Mouse (Mus musculus): ENCODE measurements around the gene Egfem1. TPM values are rescaled to one million over a fixed set of nuclear protein-coding genes. Genes with fewer than 3 reads are reported as not detected.

Egfem1 gene
- polyA plus RNA-seq, 1 experiment from 2014 or later = 1.3 TPM

DNA sequence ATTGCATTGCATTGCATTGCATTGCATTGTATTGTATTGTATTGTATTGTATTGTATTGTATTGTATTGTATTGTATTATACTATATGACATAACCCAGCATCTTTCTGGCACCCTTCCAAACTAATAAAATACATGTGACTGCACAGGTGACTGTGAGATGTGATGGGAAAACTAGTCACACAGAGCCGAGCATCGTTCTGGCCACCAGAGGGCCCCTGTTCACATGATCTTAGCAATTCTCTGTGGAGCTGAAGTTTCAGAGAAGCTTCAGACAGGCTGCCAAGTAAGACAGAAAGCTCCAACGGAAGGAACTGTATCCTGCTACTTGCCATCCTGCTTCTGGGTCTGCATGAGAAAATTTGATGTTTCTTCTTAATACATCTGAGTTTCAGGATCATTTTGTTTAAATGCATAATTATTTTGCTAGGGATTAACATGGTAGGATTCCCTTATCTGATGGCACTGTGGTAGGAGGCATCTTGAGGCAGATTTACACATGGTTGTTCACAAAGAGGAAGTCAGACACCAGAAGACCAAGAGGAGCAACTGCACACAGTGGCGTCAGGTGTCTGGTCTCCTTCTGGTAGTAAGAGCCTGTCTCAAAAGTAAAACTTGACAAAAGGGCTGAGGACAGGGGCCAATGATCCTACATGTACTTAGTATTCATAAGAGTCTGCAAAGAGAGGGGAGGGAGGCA lies 648.4 kb downstream of the Egfem1 start:
- Histone ChIP-seq H3K9me3 (ENCODE audit: control insufficient read depth, low read length) (no peaks in the 10 kb centered on the region), H3K4me2 (ENCODE audit: low read depth, low read length) (no peak overlapping the region), H3K4me1 (ENCODE audit: control insufficient read depth, insufficient read depth, low read length) (no peaks in the 10 kb centered on the region), H3K36me3 (ENCODE audit: control insufficient read depth, insufficient read depth, low read length) (no peaks in the 10 kb centered on the region), H3K27me3 (replicated peaks; ENCODE audit: control insufficient read depth, insufficient read depth, low read length) (no peaks in the 10 kb centered on the region), H3K4me3 (ENCODE audit: low read depth, low read length) (no peak overlapping the region), H3K27ac (replicated peaks; ENCODE audit: low read depth, low read length) (no peak overlapping the region), H3K9ac (ENCODE audit: low read depth, low read length) (no peak overlapping the region)
- WGBS = 22% methylated on average over 4 of the region's 4 CpGs
- ATAC-seq (ENCODE audit: low read depth) (no peak), DNase-seq (ENCODE audit: low spot score) (peak; percentile 71)

DNA sequence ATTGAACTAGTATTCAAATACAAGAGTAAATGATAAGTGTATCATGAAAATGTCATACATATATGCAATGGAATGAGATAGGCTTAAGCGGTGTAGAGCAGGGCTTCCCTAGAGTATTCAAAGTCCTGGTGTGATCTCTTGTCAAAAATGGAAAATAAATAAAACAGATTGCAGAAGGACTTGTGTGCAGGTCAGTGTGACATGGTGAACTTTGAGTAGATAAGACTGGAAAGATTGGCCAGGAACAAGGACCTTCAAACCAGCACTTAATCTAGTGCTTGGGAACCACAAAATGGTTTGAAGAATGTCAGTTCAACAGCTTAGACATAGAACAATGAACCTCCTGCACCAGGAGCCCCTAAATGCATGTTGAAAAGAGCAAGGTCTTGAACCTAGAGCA lies 649.7 kb downstream of the Egfem1 start:
- Histone ChIP-seq H3K27ac (replicated peaks; ENCODE audit: low read depth, low read length) (no peak overlapping the region), H3K4me1 (ENCODE audit: control insufficient read depth, insufficient read depth, low read length) (no peaks in the 10 kb centered on the region), H3K4me3 (ENCODE audit: low read depth, low read length) (no peak overlapping the region), H3K27me3 (replicated peaks; ENCODE audit: control insufficient read depth, insufficient read depth, low read length) (no peaks in the 10 kb centered on the region), H3K36me3 (ENCODE audit: control insufficient read depth, insufficient read depth, low read length) (no peaks in the 10 kb centered on the region), H3K4me2 (ENCODE audit: low read depth, low read length) (no peak overlapping the region), H3K9ac (ENCODE audit: low read depth, low read length) (no peak overlapping the region), H3K9me3 (ENCODE audit: control insufficient read depth, low read length) (no peaks in the 10 kb centered on the region)
- ATAC-seq (ENCODE audit: low read depth) (no peak), DNase-seq (ENCODE audit: low spot score) (no peak)
- 96% methylated on average over 1 of the region's 1 CpGs for WGBS

DNA sequence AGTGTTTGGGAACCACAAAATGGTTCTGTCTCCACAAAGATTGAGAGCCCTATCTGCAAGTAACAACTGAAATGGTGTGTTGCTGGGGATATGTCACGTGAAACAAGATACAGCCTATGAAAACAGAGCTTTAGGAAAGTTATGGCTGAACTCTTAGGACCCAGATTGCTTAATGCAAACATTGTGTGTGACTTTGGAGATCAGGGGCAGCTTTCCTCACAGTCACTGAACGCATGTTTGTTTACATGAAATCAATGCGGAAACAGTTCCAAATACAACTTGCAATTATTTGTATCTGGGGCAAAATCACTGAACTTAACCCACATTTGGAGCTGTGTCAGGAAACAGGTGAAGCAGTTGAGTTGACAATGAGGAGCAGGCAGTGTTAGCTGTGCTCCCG lies 650.8 kb downstream of the Egfem1 start:
- 53% methylated on average over 4 of the region's 4 CpGs for WGBS

DNA sequence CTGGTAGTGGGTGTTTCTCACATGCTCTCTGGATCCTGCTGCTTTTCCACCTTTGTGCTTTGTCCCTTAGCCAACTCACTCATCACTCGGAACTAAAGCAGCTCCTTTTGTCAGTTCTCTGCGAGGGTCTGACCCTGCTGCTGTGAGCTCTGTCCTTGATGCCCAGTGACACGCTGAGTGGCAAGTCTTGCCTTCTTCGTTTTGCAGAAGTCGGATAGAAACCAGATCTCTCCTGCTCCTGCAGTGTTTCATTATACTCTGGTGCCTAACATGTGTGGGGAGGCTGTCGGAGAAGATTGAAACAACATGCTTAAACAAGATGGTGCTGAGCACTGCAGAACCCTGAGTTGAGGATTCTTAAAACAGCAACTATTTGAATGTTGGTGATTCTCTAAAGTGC lies 652.4 kb downstream of the Egfem1 start:
- DNase-seq (ENCODE audit: low spot score) = peak; percentile 27
- no peaks in the 10 kb centered on the region for H3K4me1 ChIP-seq (ENCODE audit: control insufficient read depth, insufficient read depth, low read length)
- H3K27me3 ChIP-seq (replicated peaks; ENCODE audit: control insufficient read depth, insufficient read depth, low read length) = no peaks in the 10 kb centered on the region
- no peaks in the 10 kb centered on the region for H3K36me3 ChIP-seq (ENCODE audit: control insufficient read depth, insufficient read depth, low read length)
- WGBS = 22% methylated on average over 6 of the region's 6 CpGs
- no peak overlapping the region for H3K4me2 ChIP-seq (ENCODE audit: low read depth, low read length)
- H3K9me3 ChIP-seq (ENCODE audit: control insufficient read depth, low read length) = no peaks in the 10 kb centered on the region
- no peak overlapping the region for H3K4me3 ChIP-seq (ENCODE audit: low read depth, low read length)
- H3K27ac ChIP-seq (replicated peaks; ENCODE audit: low read depth, low read length) = no peak overlapping the region
- no peak for ATAC-seq (ENCODE audit: low read depth)
- H3K9ac ChIP-seq (ENCODE audit: low read depth, low read length) = no peak overlapping the region

More for the DNA sequence above, 650.8 kb downstream of the Egfem1 start:
- ATAC-seq (ENCODE audit: low read depth) = no peak
- no peak overlapping the region for H3K4me2 ChIP-seq (ENCODE audit: low read depth, low read length)
- H3K4me1 ChIP-seq (ENCODE audit: control insufficient read depth, insufficient read depth, low read length) = no peaks in the 10 kb centered on the region
- no peaks in the 10 kb centered on the region for H3K9me3 ChIP-seq (ENCODE audit: control insufficient read depth, low read length)
- no peak overlapping the region for H3K4me3 ChIP-seq (ENCODE audit: low read depth, low read length)
- H3K27me3 ChIP-seq (replicated peaks; ENCODE audit: control insufficient read depth, insufficient read depth, low read length) = no peaks in the 10 kb centered on the region
- no peaks in the 10 kb centered on the region for H3K36me3 ChIP-seq (ENCODE audit: control insufficient read depth, insufficient read depth, low read length)
- no peak for DNase-seq (ENCODE audit: low spot score)
- no peak overlapping the region for H3K9ac ChIP-seq (ENCODE audit: low read depth, low read length)
- no peak overlapping the region for H3K27ac ChIP-seq (replicated peaks; ENCODE audit: low read depth, low read length)

DNA sequence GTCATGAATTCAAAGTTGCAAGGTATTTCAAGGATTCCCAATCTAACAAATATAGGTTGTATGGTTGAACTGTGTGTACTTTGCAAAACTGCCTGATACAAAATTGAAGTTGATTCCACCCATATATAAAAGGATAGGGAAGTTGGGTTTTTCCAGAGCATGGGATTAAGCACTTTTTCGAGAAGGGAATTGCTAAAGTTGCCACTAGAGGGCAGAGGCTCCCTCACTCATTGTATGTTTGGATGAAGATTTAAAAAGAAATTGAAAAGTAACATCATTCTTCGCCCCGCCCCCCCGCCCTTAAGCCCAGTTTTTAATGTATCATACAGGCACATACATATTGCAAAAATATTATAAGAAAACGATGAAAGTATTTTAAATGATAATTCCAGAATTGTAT lies 657.5 kb downstream of the Egfem1 start:
- ATAC-seq (ENCODE audit: low read depth) (no peak), DNase-seq (ENCODE audit: low spot score) (peak; percentile 52)
- Histone ChIP-seq H3K27ac (replicated peaks; ENCODE audit: low read depth, low read length) (no peak overlapping the region), H3K27me3 (replicated peaks; ENCODE audit: control insufficient read depth, insufficient read depth, low read length) (no peaks in the 10 kb centered on the region), H3K9me3 (ENCODE audit: control insufficient read depth, low read length) (no peaks in the 10 kb centered on the region), H3K4me2 (ENCODE audit: low read depth, low read length) (no peak overlapping the region), H3K9ac (ENCODE audit: low read depth, low read length) (no peak overlapping the region), H3K4me1 (ENCODE audit: control insufficient read depth, insufficient read depth, low read length) (no peaks in the 10 kb centered on the region), H3K36me3 (ENCODE audit: control insufficient read depth, insufficient read depth, low read length) (no peaks in the 10 kb centered on the region), H3K4me3 (ENCODE audit: low read depth, low read length) (no peak overlapping the region)
- WGBS = 25% methylated on average over 5 of the region's 5 CpGs

MicroRNAs within 50 kb of the gene (microRNA counts, 519-probe panel; counts per million panel counts)
- microRNA mmu-miR-551b = 2,306 counts per million, percentile 37 among the panel's probes with 10 or more counts

Small RNA genes within 50 kb of the gene (microRNA-seq; reads per million reads assigned to microRNA genes)
- gene Mir21b (ENCODE audit: borderline number of aligned reads) (not detected), gene Mir551b (ENCODE audit: borderline number of aligned reads) (1.8 reads per million, percentile 5 among the genes with 10 or more reads in this experiment)

Other genes starting within 250 kb of the Egfem1 start
- not detected in 2 replicates for gene Gm1527, start 189.4 kb upstream of the Egfem1 start, polyA plus RNA-seq (2014; fragmentation: Nextera tagmentation; extraction: Ambion mirVana)

Data from embryonic facial prominence, embryonic 14.5 days (tissue).